Mouse (Mus musculus) cerebellum, postnatal 14 days (tissue): ENCODE measurements at regions not wholly inside any gene's neighbourhood (a gene's known extent, or its start where the extent isn't known, plus 50 kb on each side); places are given as distances from the start of the nearest gene placed in this dataset.
"Not testable (repeated sequence)": the region's sequence is repeated elsewhere in the genome, so short reads cannot be mapped to it uniquely, and the experiment has no call there.

Source experiments
- DNase-seq, 2 experiments: peaks; one replicate each; pipeline ENCODE4 v3.0.0; 2021; ENCODE audit warnings: mixed read lengths in 2 of 2

DNA sequence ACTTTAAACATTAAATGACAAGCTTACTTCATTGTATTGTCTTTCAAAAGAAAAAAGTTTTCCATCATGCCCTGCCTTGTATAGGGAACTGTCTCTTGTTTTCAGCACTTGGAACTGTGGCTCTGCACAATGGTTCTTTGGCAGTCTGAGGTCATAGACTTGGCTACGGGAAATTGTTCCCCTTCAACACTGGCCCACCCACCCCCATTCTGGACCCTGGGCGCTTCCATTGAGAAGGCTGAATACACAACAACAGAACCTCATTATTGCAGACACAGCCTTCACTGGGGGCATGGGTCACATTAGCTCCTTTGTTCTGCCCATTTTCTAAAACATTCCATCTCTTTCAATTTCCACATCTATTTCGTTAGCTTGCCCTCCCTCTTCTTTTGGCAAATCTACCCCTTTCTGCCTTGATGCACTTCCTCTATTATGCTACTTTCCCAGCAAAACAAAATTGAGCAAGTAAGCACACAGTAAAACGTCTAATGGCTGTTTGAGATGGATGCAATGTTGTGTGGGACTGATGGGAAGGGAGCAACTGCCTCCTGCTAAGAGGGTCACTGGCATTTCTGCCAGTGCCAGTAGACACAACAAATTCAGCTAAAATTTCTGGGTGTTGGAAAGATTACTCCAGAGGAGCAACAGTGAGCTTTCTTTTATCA lies 136.0 kb upstream of the Mad2l1 start:
- DNase-seq: no peak

DNA sequence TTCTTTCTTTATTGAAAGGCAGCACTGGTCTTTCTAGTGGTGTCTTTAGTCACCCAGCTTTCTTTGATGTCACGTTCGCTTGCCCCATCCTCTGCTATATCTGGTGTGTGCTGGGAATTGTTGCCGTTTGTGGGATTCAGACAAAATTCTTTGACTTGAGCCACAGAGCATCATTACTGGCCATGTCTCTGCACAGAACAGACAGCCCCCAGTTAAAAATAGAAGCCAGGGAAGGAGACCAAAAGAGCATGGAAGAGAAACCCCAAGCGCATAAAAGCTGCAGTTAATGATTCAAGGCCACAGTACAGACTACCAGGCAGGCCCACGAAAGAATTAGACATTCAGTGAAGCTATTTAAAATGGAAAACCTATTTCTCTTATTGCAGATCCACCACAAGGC lies 133.7 kb upstream of the Mad2l1 start:
- DNase-seq: no peak

DNA sequence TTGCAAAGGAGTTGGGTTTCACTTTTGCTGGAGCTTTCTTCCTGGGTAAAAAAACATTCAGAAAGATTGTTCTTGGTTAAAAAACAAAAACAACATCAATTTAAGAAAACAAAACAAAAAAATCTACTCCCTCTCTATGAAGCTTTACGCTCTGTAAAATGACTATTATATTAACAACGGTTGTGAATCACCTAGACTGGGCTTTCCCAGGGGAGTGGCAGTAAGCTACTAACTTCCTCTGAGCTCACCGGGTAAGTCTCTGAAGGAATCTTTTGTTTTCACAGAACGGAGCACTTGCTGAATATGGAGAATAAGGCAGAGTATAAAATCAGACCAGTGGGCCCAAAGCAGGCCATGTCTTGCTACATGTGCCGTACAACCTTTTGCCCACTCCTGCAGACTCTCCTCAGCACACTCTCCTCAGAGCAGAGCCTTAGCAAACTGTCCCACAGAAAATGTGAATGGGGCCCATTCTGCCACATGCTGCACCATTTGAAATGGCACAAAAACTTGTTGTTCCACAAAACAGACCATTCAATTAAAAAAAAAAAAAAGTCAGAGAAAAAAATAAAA lies 133.2 kb upstream of the Mad2l1 start:
- no peak for DNase-seq

DNA sequence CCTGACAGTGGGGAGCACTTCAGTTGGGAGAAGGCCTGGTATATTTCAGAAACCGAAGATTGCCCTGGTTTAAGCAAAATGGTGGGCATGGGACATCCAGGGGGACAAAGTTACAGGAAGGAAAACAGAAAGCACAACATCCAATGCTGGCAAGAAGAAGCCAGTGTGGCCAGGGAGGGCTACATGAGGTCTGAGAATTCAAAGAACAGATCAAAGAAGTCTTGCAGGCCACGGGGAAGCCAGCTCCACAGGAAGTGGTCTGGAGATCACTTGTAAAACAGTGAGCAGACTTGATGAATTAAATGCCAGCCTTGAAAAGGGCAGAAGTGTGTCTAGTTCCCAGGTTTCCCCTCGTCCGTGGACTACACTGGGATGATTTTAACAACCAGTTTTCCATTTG lies 120.4 kb upstream of the Mad2l1 start:
- no peak for DNase-seq

- peak; percentile 8 to 27 for DNase-seq
Measured at GRCm38 (mm10) chr6:66419452-66420041, 115.6 kb upstream of the Mad2l1 start.

- DNase-seq: no peak
Measured at GRCm38 (mm10) chr6:66428370-66428769, 106.8 kb upstream of the Mad2l1 start.

- not testable (repeated sequence) for DNase-seq
Measured at GRCm38 (mm10) chr6:66450408-66450807, 84.8 kb upstream of the Mad2l1 start.

- DNase-seq: no peak
Measured at GRCm38 (mm10) chr6:66458172-66458571, 77.0 kb upstream of the Mad2l1 start.

DNA sequence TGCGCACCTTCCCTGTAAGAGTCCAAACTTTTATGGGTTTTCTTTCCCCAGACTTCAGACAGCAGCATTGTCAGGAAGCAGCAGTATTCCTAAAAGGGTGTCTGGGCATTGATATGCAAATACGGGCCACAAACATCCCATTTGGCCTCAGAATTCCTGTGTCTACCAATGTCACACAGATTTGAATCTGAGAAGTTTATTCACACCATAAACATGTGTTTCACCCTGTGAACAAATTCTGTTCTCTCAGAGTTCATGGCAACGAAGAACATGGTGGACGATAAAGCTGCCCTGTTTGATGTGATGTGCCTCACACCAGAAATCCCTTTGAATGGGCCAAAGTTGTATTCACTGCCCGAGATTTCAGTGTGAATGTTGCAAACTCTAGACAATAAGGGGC lies 70.7 kb upstream of the Mad2l1 start:
- no peak for DNase-seq

DNA sequence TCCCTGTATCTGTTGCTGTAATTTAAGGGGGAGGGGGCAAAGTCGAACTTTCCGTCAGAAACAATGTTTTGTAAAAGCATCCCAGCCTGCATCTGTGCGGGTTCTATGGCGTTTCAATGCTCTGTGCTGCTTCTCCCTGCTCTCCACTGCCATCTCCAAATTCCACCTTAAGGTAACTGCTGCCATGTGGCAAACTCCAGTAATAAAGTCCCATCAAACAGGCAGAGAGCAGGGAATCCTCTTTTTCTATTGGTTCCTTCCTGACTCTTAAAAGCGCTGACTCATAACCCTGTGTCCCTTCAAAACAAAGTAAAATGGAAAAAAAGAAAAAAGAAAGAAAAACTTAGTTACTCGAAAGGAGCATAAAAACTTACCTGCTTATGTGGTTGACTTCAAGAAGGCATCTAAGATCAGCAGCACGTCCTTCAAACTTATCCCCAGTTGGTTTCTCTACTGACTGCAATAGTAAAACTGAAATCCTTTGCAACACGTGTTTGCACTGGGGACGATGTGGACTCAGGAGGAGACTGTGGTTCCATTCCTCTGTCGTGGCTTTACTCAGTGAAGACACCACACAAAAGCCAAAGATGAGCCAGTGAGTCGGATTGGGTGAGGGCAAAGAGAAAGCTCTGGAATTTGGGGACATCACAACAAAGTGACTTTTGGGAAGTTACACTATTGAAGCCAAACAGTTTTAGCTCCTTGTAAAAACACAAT lies 69.9 kb upstream of the Mad2l1 start:
- DNase-seq: no peak

DNA sequence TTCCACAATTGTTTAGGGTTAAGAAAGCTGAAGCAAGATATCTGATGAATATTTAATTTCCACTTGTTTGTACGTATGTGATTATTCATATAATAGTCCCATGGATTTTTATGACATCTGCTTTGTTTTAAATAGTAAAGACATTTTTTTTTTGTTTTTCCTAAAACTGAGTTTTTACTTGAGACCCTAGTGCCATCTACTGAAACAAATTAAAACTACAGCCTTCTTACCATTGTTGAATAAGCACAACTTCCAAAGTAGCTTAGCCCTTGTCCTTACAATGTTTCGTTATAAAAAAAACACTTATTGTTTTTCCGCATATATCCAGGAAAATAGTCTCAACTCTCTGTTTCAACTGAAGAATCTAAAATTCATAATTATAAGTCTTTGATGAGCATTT lies 68.4 kb upstream of the Mad2l1 start:
- DNase-seq: peak in 1 of 2 experiments; percentile 12

- DNase-seq: no peak
Measured at GRCm38 (mm10) chr6:66470627-66471249, 64.5 kb upstream of the Mad2l1 start.

GRCm38 (mm10) chr6:66471786-66472185 lies 63.4 kb upstream of the Mad2l1 start:
- no peak for DNase-seq

DNA sequence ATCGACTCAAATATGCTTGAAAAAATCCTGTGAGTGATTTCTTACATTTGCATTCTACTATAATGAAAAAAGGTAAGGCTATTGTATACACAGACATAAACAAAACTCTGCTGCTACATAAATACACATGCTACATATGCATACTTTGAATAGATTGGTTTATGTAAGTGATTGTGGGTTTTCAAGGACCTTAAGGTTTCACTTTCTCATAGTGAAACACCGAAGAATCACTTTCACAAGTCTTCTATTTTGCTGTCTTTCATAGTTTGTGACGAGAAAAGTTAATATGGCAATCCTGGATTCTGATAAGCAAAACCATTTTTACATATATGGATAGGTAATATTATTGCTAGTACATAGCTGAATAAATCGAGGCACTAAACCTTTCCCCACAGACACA lies 62.5 kb upstream of the Mad2l1 start:
- DNase-seq: no peak

DNA sequence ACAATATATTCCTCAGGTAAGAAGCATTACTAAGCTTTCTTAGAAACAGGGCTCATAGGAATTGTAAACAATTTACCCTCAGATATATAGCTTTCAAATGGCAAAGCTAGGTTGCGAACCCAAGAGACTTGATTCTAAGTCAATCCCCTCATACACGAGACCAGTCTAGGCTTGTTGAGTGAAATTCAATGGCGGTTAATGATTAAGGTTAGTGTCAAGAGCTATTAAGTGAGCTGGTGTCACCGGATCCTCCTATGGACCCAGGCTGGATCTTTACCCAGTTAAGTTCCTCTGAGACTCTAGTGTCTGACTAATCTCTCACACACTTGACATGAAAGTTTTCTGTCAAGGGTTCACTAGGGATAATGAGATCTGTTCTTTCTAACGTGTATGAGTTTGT lies 57.6 kb upstream of the Mad2l1 start:
- DNase-seq: no peak

GRCm38 (mm10) chr6:66478326-66478964 lies 56.7 kb upstream of the Mad2l1 start:
- DNase-seq: no peak

- DNase-seq: no peak
Measured at GRCm38 (mm10) chr6:66479576-66479975, 55.6 kb upstream of the Mad2l1 start.

- DNase-seq: no peak
Measured at GRCm38 (mm10) chr6:66480207-66480606, 55.0 kb upstream of the Mad2l1 start.

- DNase-seq: no peak
Measured at GRCm38 (mm10) chr6:66482797-66483196, 52.4 kb upstream of the Mad2l1 start.
